Mouse (Mus musculus): ENCODE results near the gene Rnf168.

- TF ChIP-seq POLR2A (IDR thresholded peaks at IDR 0.05; ENCODE audit: low read depth, low read length) (no peak), CTCF (conservative IDR thresholded peaks at IDR 0.05; ENCODE audit: insufficient read depth, insufficient read length, low read depth, low read length) (no peak)
These were observed 58.9 kb downstream of the Rnf168 start for GRCm38 (mm10) chr16:32336026-32336780.
